Mouse (Mus musculus) thymus, adult 2 months (tissue): ENCODE measurements at regions not wholly inside any gene's neighbourhood (a gene's known extent, or its start where the extent isn't known, plus 50 kb on each side); places are given as distances from the start of the nearest gene placed in this dataset.

Source experiments
- DNase-seq: peaks from one replicate; pipeline ENCODE4 v3.0.0; 2021
- H3K27ac ChIP-seq: fragments of 200-500 bp; 2 replicates; pipeline ENCODE4 v1.5.1; 2012; ENCODE audit warnings: low read length, control low read depth; ENCODE audit not compliant: control insufficient read depth, insufficient read depth
- H3K27me3 ChIP-seq: fragments of 200-500 bp; 2 replicates; pipeline ENCODE4 v1.6.1; 2012; ENCODE audit warnings: mild to moderate bottlenecking, low read length, moderate library complexity, mixed read lengths; ENCODE audit not compliant: control insufficient read depth, insufficient read depth
- H3K36me3 ChIP-seq: fragments of 200-500 bp; 2 replicates; pipeline ENCODE4 v1.6.1; 2012; ENCODE audit warnings: mild to moderate bottlenecking, low read length, moderate library complexity; ENCODE audit not compliant: control insufficient read depth, insufficient read depth
- H3K4me1 ChIP-seq: fragments of 200-500 bp; replicated peaks from 2 replicates; pipeline ENCODE4 v1.6.1; 2012; ENCODE audit warnings: low read length; ENCODE audit not compliant: control insufficient read depth, insufficient read depth
- H3K4me3 ChIP-seq: fragments of 200-500 bp; 2 replicates; pipeline ENCODE4 v1.5.1; 2012; ENCODE audit warnings: mild to moderate bottlenecking, low read length, control low read depth, moderate library complexity; ENCODE audit not compliant: control insufficient read depth, insufficient read depth
- CTCF ChIP-seq: fragments of 200-500 bp; IDR thresholded peaks from 2 replicates; pipeline ENCODE4 v1.5.1; 2012; ENCODE audit warnings: mild to moderate bottlenecking, control low read depth, low read length, moderate library complexity, borderline replicate concordance; ENCODE audit not compliant: control insufficient read depth, poor library complexity, insufficient read depth; ENCODE audit errors: extremely low read depth
- POLR2A ChIP-seq: fragments of 200-500 bp; IDR thresholded peaks from 2 replicates; pipeline ENCODE4 v1.6.1; 2012; ENCODE audit warnings: mild to moderate bottlenecking, low read length, control low read depth, moderate library complexity; ENCODE audit not compliant: control insufficient read depth, poor library complexity, insufficient read depth; ENCODE audit errors: extremely low read depth
- WGBS: fragments of 180-500 bp; shearing (Covaris S2); methylation state at CpG from one replicate; pipeline ENCODE4 v1.1.7; 2018; 5-methylcytosine and 5-hydroxymethylcytosine counted together

DNA sequence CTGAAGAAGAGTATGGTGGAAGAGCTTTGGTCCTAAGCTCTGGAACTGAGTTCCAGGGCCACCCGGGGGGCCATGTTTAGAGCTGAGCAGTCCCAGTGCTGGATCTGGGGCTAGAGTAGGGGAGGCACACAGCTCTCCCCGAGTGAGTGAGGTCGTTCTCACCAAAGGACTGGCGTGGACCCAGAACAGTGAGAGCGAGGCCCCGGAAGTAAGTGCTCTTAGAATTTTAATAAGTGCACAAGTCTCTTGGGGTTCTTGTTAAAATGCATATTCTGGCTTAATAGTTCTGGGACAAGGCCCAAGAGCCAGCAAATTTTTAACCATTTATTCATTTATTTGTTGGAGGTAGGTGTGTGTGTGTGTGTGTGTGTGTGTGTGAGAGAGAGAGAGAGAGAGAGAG is 57.4 kb upstream of the Smndc1 start:
- DNase-seq = no peak
- no peaks in the 10 kb centered on the region for H3K27me3 ChIP-seq

GRCm38 (mm10) chr19:53446216-53446615 is 55.8 kb upstream of the Smndc1 start:
- DNase-seq = no peak
- H3K4me3 ChIP-seq = no peak overlapping the region
- H3K27me3 ChIP-seq = no peaks in the 10 kb centered on the region
- peak overlapping the region; percentile 83 for H3K27ac ChIP-seq
- peaks cover 67% of the 10 kb centered on the region for H3K4me1 ChIP-seq
- 7% methylated on average over 5 of the region's 5 CpGs for WGBS
- no peaks in the 10 kb centered on the region for H3K36me3 ChIP-seq
- 0 out of 2 replicates have a peak, but pooled peaks have one; percentile 16 for TF ChIP-seq POLR2A
- no peak for TF ChIP-seq CTCF

More for the DNA sequence above, 57.4 kb upstream of the Smndc1 start:
- no peaks in the 10 kb centered on the region for H3K36me3 ChIP-seq
- TF ChIP-seq CTCF (no peak), POLR2A (no peak)
- 84% methylated on average over 6 of the region's 6 CpGs for WGBS
- H3K4me1 ChIP-seq = peaks cover 58% of the 10 kb centered on the region
- no peak overlapping the region for H3K27ac ChIP-seq
- H3K4me3 ChIP-seq = no peak overlapping the region

DNA sequence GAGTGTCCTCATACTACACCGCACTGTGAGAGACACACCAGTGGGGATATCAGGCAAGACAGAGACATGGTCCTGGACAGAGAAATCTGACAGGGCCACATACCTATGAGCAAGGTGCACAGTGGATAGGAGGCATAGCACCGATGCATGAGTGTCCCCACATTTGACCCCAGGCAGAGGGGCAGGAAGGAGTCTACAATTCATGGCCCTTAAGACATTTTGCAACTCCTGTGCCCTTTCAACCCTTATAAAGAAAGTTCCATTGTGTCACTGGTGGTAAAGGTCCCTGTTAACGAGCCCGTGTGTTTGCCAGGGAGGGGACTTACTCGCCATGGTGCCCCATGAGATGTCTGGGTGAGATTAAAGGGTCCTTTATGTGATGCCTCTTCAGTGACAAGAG is 54.3 kb upstream of the Smndc1 start:
- Histone ChIP-seq H3K27me3 (no peaks in the 10 kb centered on the region), H3K36me3 (no peaks in the 10 kb centered on the region), H3K27ac (no peak overlapping the region), H3K4me1 (peaks cover 74% of the 10 kb centered on the region), H3K4me3 (no peak overlapping the region)
- WGBS = 74% methylated on average over 5 of the region's 5 CpGs
- TF ChIP-seq POLR2A = no peak
- TF ChIP-seq CTCF = no peak
- DNase-seq = no peak

DNA sequence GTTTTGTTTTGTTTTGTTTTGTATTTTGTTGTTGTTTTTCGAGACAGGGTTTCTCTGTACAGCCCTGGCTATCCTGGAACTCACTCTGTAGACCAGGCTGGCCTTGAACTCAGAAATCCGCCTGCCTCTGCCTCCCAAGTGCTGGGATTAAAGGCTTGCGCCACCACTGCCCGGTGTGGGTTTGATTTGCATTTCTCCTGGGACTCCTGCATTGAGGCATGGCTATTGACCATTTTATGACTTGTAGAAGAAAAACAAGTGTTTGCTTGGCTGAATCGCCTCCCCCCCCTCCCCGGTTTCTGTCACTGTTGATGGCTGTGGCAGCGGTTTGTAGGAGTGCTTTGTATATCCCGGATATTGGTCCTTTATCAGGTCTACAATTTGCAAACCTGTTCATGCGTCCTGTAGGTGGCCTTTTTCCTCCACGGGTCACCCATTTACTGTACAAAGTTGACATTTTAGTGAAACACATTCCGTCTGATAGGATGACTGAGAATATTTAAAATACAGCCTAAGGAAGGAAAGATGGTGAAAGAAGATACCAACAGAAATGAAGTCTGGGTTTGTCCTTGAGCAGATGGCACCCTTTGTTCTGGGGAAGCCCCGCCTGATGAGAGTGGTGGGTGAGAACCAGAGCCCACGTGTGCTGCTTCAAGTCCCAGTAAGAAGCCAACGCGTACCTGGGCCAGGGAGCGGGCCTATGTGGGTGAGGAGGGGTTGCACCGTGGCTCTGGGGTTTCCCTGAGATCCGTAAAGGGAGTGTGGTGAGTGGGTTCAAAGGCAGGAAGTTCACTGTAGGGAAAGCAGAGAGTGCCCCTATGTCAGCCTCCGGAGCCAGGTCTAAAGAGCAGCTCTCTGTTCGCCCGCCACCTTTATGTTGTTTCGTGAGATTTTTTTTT is 52.6 kb upstream of the Smndc1 start:
- peak; percentile 79 for DNase-seq
- TF ChIP-seq POLR2A (no peak), CTCF (no peak)
- 35% methylated on average over 22 of the region's 22 CpGs for WGBS
- Histone ChIP-seq H3K36me3 (no peaks in the 10 kb centered on the region), H3K27ac (peak overlapping the region; percentile 81), H3K4me3 (no peak overlapping the region), H3K27me3 (no peaks in the 10 kb centered on the region), H3K4me1 (peaks cover 88% of the 10 kb centered on the region)

- 92% methylated on average over 4 of the region's 4 CpGs for WGBS
- TF ChIP-seq POLR2A (no peak), CTCF (no peak)
- Histone ChIP-seq H3K27ac (peak overlapping the region; percentile 94), H3K36me3 (no peaks in the 10 kb centered on the region), H3K4me3 (no peak overlapping the region), H3K27me3 (no peaks in the 10 kb centered on the region), H3K4me1 (peaks cover 90% of the 10 kb centered on the region)
- no peak for DNase-seq
Observed at GRCm38 (mm10) chr19:53442132-53442610, 51.8 kb upstream of the Smndc1 start.

DNA sequence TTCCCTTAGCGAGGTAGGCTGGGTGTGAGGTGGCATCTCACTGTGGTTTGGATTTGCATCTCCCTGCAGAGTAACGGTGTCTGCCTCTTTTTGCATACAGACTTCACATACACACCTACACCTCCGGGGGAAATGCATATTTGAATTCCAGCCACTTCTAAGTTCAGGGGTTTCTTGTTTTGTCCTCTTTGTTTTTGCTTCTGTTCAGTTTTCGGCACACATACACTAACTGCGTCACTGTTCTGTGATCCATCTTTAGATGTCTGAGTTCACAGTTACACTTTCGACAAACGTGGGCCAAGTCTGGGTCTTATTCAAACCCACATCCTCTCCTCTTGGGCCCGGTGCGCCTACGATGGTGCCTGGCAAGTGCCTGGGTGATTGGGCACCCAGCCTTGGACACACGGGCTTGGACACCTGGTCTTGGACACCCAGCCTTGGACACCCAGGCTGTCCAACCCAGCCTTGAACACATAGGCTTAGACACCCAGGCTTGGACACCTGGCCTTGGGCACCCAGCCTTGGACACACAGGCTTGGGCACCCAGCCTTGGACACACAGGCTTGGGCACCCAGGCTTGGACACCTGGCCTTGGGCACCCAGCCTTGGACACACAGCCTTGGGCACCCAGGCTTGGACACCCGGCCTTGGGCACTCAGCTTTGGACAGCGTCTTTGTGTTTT is 51.2 kb upstream of the Smndc1 start:
- TF ChIP-seq CTCF (0 out of 2 replicates have a peak, but pooled peaks have one; percentile 19), POLR2A (no peak)
- peak; percentile 72 for DNase-seq
- Histone ChIP-seq H3K4me1 (peaks cover 89% of the 10 kb centered on the region), H3K4me3 (no peak overlapping the region), H3K27me3 (no peaks in the 10 kb centered on the region), H3K27ac (peak overlapping the region; percentile 94), H3K36me3 (no peaks in the 10 kb centered on the region)
- 17% methylated on average over 13 of the region's 13 CpGs for WGBS
